Comparison of ENCODE assay signal across 7 mouse cellular contexts in genomic region chr17:15564014-15564927, GRCm38 (mm10). TPM values are rescaled to one million over a fixed set of nuclear protein-coding genes. Genes with fewer than 3 reads are reported as not detected.
DNase-seq lines count a peak whose midpoint lies in the region; ATAC-seq lines count a peak whose summit lies in the region.

Prdm9 (minus strand) TSS chr17:15564354.

- peak within 1 kb of the TSS; percentile 93 for H3K4me2 ChIP-seq in intestine, embryonic 16.5 days (ENCODE audit: low read depth, low read length)
- H3K4me2 ChIP-seq in midbrain, embryonic 11.5 days: peak within 1 kb of the TSS; percentile 83

- H3K36me3 ChIP-seq in intestine, embryonic 16.5 days (ENCODE audit: control insufficient read depth, insufficient read depth, low read length): no peaks in the 10 kb centered on the region
- no peaks in the 10 kb centered on the region for H3K36me3 ChIP-seq in midbrain, embryonic 11.5 days (ENCODE audit: control insufficient read depth, insufficient read depth, low read length)

- peak within 1 kb of the TSS; percentile 82 for H3K9ac ChIP-seq in intestine, embryonic 16.5 days (ENCODE audit: low read depth, low read length)
- peak within 1 kb of the TSS; percentile 88 for H3K9ac ChIP-seq in midbrain, embryonic 11.5 days (ENCODE audit: low read length)

- H3K4me3 ChIP-seq in intestine, embryonic 16.5 days (ENCODE audit: low read length): peak within 1 kb of the TSS; percentile 77
- H3K4me3 ChIP-seq in midbrain, embryonic 11.5 days (ENCODE audit: low read depth, low read length): peak within 1 kb of the TSS; percentile 63

- WGBS in intestine, embryonic 16.5 days: under 1% methylated on average over 43 of the region's 43 CpGs
- WGBS in midbrain, embryonic 11.5 days: under 1% methylated on average over 43 of the region's 43 CpGs

- H3K27me3 ChIP-seq in intestine, embryonic 16.5 days (replicated peaks; ENCODE audit: control insufficient read depth, insufficient read depth, low read length): no peaks in the 10 kb centered on the region
- no peaks in the 10 kb centered on the region for H3K27me3 ChIP-seq in midbrain, embryonic 11.5 days (ENCODE audit: control insufficient read depth, insufficient read depth, low read length)

- peaks cover 3% of the 10 kb centered on the region; the same call in 1 of the 2 replicates for H3K4me1 ChIP-seq in intestine, embryonic 16.5 days (ENCODE audit: control insufficient read depth, insufficient read depth, low read length)
- H3K4me1 ChIP-seq in midbrain, embryonic 11.5 days (ENCODE audit: control insufficient read depth, insufficient read depth, low read length): no peaks in the 10 kb centered on the region

- peak; percentile 100 for ATAC-seq in intestine, embryonic 16.5 days
- ATAC-seq in midbrain, embryonic 11.5 days (ENCODE audit: low FRiP score): peak; percentile 99

- DNase-seq in adrenal gland, adult 8-10 months: peak; percentile 99
- DNase-seq in embryo, embryonic 9.5 days (ENCODE audit: extremely low spot score): peak; percentile 100
- DNase-seq in gastrocnemius, postnatal 4 days (ENCODE audit: low spot score in 2 of 2): peak; percentile 95 to 98
- peak; percentile 100 for DNase-seq in left cerebral cortex, postnatal 36 days (ENCODE audit: low spot score in 2 of 2)
- DNase-seq in midbrain, embryonic 11.5 days (ENCODE audit: low spot score, missing footprints): peak; percentile 100
- DNase-seq in skeletal muscle tissue, adult 2 months (ENCODE audit: low read depth, low spot score): peak; percentile 98

- peak within 1 kb of the TSS; percentile 97 for H3K27ac ChIP-seq in intestine, embryonic 16.5 days (ENCODE audit: low read length)
- peak within 1 kb of the TSS; percentile 90 for H3K27ac ChIP-seq in midbrain, embryonic 11.5 days (ENCODE audit: low read depth, low read length)

- H3K9me3 ChIP-seq in intestine, embryonic 16.5 days (ENCODE audit: control insufficient read depth, low read length): no peaks in the 10 kb centered on the region
- no peaks in the 10 kb centered on the region for H3K9me3 ChIP-seq in midbrain, embryonic 11.5 days (ENCODE audit: control insufficient read depth, low read length)

- intact Hi-C loops in left cerebral cortex, postnatal 36 days (cut with DNase I): loop anchor here (5.0 kb wide), 1 partner anchor 37 kb away; the partner anchor contains the start of gene Pdcd2

RNA-seq across cellular contexts. Expression of gene Prdm9, which starts in this region (rescaled TPM):
- total RNA-seq in adrenal gland, adult 8-10 months (2022): 10 to 100 TPM in 1 of 4 experiments, 1 to 10 TPM in 3; 5.1 to 11.2 (median 7.1) TPM
- total RNA-seq in gastrocnemius, postnatal 4 days (2021): 1 to 10 TPM; 3.5 to 5.0 TPM
- 1.5 and 2.2 TPM in 2 replicates for polyA plus RNA-seq in intestine, embryonic 16.5 days (2015; fragmentation: Nextera tagmentation; extraction: Ambion mirVana)
- 1 to 10 TPM; 1.5 to 3.9 TPM for total RNA-seq in left cerebral cortex, postnatal 36 days (2021)
- polyA plus RNA-seq in midbrain, embryonic 11.5 days (2014; fragmentation: Nextera tagmentation; extraction: Ambion mirVana): 0.66 and 2.0 TPM in 2 replicates

Comparison
In these comparisons a context has a peak if more than half of its experiments do, and no peak if none do; other contexts are left out.
1. Peak in every context shown above with its lines: DNase-seq, ATAC-seq, H3K4me3 ChIP-seq and H3K27ac ChIP-seq.